Mouse (Mus musculus) layer of hippocampus, adult 8-10 months (tissue): ENCODE measurements around the gene Olfr199. TPM values are rescaled to one million over a fixed set of nuclear protein-coding genes. Genes with fewer than 3 reads are reported as not detected.
"Not testable (repeated sequence)": the region's sequence is repeated elsewhere in the genome, so short reads cannot be mapped to it uniquely, and the experiment has no call there.

Source experiments
- DNase-seq, 2 experiments: peaks; one replicate each; pipeline ENCODE4 v3.0.0; 2022; ENCODE audit warnings: low spot score in 2 of 2
- total RNA-seq, 4 experiments: library from RNA; stranded (reverse); gene quantifications; 2 replicates each; pipeline ENCODE4 v1.2.4; 2022

The Olfr199 gene
- not detected for total RNA-seq

DNA sequence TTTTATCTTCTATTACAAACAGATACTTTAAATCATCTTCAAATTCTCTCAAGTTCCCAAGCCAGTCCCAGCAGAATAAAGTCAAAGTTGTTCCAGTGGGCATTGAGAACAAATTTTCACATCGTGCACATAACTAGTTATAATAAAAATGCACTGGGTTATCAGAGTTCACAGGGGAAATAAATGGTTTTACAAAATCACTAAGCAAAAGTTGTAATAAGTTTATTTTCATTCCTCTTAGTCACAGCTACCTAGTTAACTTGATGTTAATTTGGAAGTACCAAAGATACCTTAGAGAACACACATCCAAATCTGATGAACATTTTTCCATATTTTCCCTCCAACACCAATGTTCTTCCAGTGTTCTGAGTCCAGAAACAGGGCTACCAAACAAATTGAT lies at the start of gene Olfr199:
Gene Olfr199, minus strand, starts transcription at position 101 of the 400 bp plus-strand sequence.
- not testable (repeated sequence) for DNase-seq

DNA sequence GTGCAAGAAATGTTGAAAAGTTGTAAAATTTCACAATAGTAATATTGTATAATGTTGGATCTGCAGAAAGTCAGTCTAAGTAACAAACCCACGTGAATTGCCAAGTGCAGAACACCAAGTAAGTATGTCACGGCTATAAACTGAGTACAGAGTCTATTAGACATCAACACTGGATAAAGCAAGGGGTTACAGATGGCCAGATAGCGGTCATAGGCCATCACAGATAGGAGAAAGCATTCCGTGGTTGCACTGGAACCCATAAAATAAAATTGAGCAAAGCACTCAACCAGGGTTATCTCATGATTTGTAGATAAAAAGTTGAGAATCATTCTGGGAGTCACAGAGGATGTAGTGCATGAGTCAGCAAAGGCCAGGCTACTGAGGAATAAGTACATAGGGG lies 49.5 kb upstream of the Olfr199 start:
- DNase-seq: not testable (repeated sequence)

DNA sequence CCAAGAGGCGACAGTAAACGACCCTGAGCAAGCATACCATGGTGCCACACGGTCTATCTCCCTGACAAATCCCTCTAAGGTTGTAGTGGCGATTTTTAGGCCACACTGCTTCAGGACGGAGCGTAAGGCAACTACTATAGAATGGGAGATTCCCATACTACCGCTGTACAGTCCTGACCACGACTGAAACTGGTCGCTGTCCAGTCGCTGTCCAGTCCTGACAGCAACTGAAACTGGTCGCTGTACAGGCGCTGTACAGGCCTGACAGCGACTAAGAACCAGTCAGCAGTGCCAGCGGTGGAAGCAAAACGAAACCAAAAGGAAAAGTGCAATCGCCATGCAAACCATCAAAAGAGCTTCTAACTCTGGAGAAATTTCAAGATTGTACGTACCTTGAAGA lies 30.1 kb upstream of the Olfr199 start:
- DNase-seq: no peak

DNA sequence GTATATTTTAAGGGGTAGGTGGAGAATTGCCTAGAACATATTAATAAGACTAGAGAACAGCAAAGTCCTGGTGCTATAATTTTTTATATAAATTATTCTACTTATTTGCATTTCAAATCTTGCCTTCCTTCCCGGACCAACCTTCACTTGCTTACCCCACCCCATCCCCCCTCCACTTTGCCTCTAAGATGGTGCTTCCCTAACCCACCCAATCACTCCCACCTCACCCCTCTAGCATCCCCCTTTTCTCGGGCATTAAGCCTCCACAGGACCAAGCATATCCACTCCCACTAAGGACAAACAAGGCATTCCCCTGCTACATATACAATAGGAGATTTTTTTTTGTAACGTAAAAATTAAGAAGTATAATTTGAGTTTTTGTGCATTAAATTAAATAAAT lies 1.7 kb downstream of the Olfr199 start:
- DNase-seq: not testable (repeated sequence)

DNA sequence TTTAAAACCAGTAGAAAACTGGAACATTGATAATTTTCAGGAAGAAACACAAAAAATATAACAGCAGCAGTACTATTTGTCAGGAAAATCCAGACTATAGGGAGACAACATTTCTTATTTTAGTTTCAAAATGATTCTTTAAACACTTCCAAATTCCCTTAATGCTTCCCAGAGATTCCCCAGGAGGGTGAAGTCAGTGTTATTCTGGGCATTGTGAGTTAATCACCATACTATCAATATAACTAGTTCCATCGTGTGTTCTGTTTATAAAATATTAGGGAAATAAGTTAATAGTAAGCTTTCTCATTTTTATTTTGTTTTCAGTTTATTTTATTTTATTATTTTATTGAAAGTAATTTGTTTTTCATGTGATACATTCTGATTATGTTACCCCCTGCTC lies 16.1 kb downstream of the Olfr199 start, which contains the start of gene Olfr198:
Gene Olfr198, minus strand, starts transcription at position 101 of the 400 bp plus-strand sequence.
- DNase-seq: not testable (repeated sequence)

DNA sequence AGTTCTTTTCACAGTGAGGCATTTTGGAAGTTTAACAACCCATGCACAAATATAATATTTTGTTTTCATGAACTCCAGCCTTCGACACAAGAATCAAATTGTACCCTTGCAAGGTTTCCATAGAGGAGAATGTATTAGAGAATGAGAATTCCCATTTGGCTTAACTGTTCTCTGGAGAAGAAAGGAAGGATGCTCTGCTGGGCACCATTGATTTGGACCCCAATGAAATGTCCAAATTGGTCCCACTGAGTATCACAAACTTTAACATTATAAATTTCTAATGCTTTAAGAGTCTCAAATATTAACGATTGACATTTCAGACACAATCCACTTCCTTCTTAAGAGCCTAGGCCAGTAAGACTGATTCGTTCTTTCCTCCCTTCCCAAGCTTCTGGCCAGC lies 49.2 kb downstream of the Olfr199 start, which contains the start of gene Olfr196:
Gene Olfr196, minus strand, starts transcription at position 101 of the 400 bp plus-strand sequence.
- DNase-seq: no peak

Other genes starting within 250 kb of the Olfr199 start
- not detected for gene Olfr183, start 224.4 kb downstream of the Olfr199 start, total RNA-seq
- not detected for gene Olfr186, start 189.5 kb downstream of the Olfr199 start, total RNA-seq
- not detected for gene Olfr187, start 180.0 kb downstream of the Olfr199 start, total RNA-seq
- gene Olfr190, start 141.8 kb downstream of the Olfr199 start, total RNA-seq: not detected
- not detected for gene Olfr191, start 129.9 kb downstream of the Olfr199 start, total RNA-seq
- gene Olfr193, start 107.9 kb downstream of the Olfr199 start, total RNA-seq: not detected
- gene Olfr194, start 98.7 kb downstream of the Olfr199 start, total RNA-seq: not detected
- gene Olfr195, start 72.7 kb downstream of the Olfr199 start, total RNA-seq: not detected
- not detected for gene Olfr196, start 49.3 kb downstream of the Olfr199 start, total RNA-seq
- gene Olfr198, start 16.2 kb downstream of the Olfr199 start, total RNA-seq: not detected
- not detected for gene Olfr201, start 52.9 kb upstream of the Olfr199 start, total RNA-seq
- not detected for gene Olfr202, start 67.0 kb upstream of the Olfr199 start, total RNA-seq
- gene Olfr203, start 79.1 kb upstream of the Olfr199 start, total RNA-seq: not detected
- gene Olfr204, start 98.5 kb upstream of the Olfr199 start, total RNA-seq: not detected
- gene Olfr205, start 111.4 kb upstream of the Olfr199 start, total RNA-seq: not detected
- gene Olfr206, start 129.5 kb upstream of the Olfr199 start, total RNA-seq: not detected
- gene Olfr209, start 144.2 kb upstream of the Olfr199 start, total RNA-seq: not detected
- gene Gabrr3, start 187.6 kb upstream of the Olfr199 start, total RNA-seq: under 1 TPM; 0.14 to 0.21 (median 0.17) TPM